Mouse (Mus musculus) R1 (cell line): ENCODE measurements around the gene Pkn3.
"Not testable (repeated sequence)": the region's sequence is repeated elsewhere in the genome, so short reads cannot be mapped to it uniquely, and the experiment has no call there.

Source experiments
- DNase-seq: peaks from one replicate; pipeline ENCODE4 v3.0.0-alpha.2; 2018; ENCODE audit warnings: low read depth, low spot score

Gene Pkn3

DNA sequence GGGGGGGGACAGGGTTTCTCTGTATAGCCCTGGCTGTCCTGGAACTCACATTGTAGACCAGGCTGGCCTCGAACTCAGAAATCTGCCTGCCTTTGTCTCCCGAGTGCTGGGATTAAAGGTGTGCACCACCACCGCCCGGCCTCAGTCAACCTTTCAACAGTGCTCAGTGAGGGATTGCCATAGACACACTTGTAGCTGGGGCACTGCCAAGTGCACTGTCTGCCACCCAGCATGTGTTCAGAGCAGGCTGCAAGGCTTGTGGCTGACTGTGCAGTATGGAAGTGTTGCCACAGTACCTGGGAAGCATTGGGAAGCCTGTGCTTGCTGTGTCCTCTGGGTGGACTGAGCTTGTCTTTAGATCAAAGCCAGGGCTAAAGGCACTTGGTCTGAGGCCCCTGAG lies 62.5 kb downstream of the Pkn3 start:
- not testable (repeated sequence) for DNase-seq
